Mouse (Mus musculus): ENCODE data around the gene Riok1.

Riok1 gene

GRCm38 (mm10) chr13:38036343-38037043 is at the start of gene Riok1:
Gene Riok1, plus strand, starts transcription at chr13:38036995.
- DNase-seq (ENCODE audit: low spot score): no peak

- no peak for DNase-seq (ENCODE audit: low spot score)
Measured at GRCm38 (mm10) chr13:37989701-37990100, 47.1 kb upstream of the Riok1 start.

- DNase-seq (ENCODE audit: low spot score): no peak
Measured at GRCm38 (mm10) chr13:37992638-37993371, 44.0 kb upstream of the Riok1 start.

GRCm38 (mm10) chr13:37993376-37993703 is 43.5 kb upstream of the Riok1 start:
- DNase-seq (ENCODE audit: low spot score): no peak

GRCm38 (mm10) chr13:37993704-37994404 is 42.9 kb upstream of the Riok1 start, which contains the start of gene Ssr1:
Gene Ssr1, minus strand, starts transcription at chr13:37994217.
- peak; percentile 92 for DNase-seq (ENCODE audit: low spot score)

- no peak for DNase-seq (ENCODE audit: low spot score)
Measured at GRCm38 (mm10) chr13:37994405-37994749, 42.4 kb upstream of the Riok1 start.

GRCm38 (mm10) chr13:37999713-38000112 is 37.1 kb upstream of the Riok1 start:
- DNase-seq (ENCODE audit: low spot score): no peak

- DNase-seq (ENCODE audit: low spot score): no peak
Measured at GRCm38 (mm10) chr13:38002461-38002860, 34.3 kb upstream of the Riok1 start.

- DNase-seq (ENCODE audit: low spot score): no peak
Measured at GRCm38 (mm10) chr13:38007972-38008371, 28.8 kb upstream of the Riok1 start.

GRCm38 (mm10) chr13:38009721-38010408 is 26.9 kb upstream of the Riok1 start:
- DNase-seq (ENCODE audit: low spot score): no peak

GRCm38 (mm10) chr13:38010444-38010910 is 26.3 kb upstream of the Riok1 start:
- no peak for DNase-seq (ENCODE audit: low spot score)

- no peak for DNase-seq (ENCODE audit: low spot score)
Measured at GRCm38 (mm10) chr13:38012436-38012835, 24.4 kb upstream of the Riok1 start.

- no peak for DNase-seq (ENCODE audit: low spot score)
Measured at GRCm38 (mm10) chr13:38015591-38015990, 21.2 kb upstream of the Riok1 start.

GRCm38 (mm10) chr13:38018791-38019190 is 18.0 kb upstream of the Riok1 start:
- no peak for DNase-seq (ENCODE audit: low spot score)

GRCm38 (mm10) chr13:38025874-38026273 is 10.9 kb upstream of the Riok1 start:
- DNase-seq (ENCODE audit: low spot score): no peak

- no peak for DNase-seq (ENCODE audit: low spot score)
Measured at GRCm38 (mm10) chr13:38027618-38028248, 9.1 kb upstream of the Riok1 start.

- no peak for DNase-seq (ENCODE audit: low spot score)
Measured at GRCm38 (mm10) chr13:38028407-38028806, 8.4 kb upstream of the Riok1 start.

GRCm38 (mm10) chr13:38037044-38037687 is 371 bp downstream of the Riok1 start, which contains the start of gene Cage1:
Gene Cage1, minus strand, starts transcription at chr13:38037069.
- peak; percentile 98 for DNase-seq (ENCODE audit: low spot score)

- DNase-seq (ENCODE audit: low spot score): no peak
Measured at GRCm38 (mm10) chr13:38037811-38038210, 1.0 kb downstream of the Riok1 start.

GRCm38 (mm10) chr13:38049888-38050287 is 13.1 kb downstream of the Riok1 start:
- DNase-seq (ENCODE audit: low spot score): no peak

GRCm38 (mm10) chr13:38062678-38063077 is 25.9 kb downstream of the Riok1 start:
- DNase-seq (ENCODE audit: low spot score): no peak

All from yolk sac, embryonic 10.5 days (tissue).